Mouse (Mus musculus) embryo, embryonic 10.5 days (tissue): ENCODE measurements around the gene 1700016H13Rik.

ENCODE experiments used
- DNase-seq: peaks from one replicate; pipeline ENCODE4 v3.0.0-alpha.2; 2015; ENCODE audit warnings: low spot score

Gene 1700016H13Rik

GRCm38 (mm10) chr5:103671858-103672257 lies 16.0 kb upstream of the 1700016H13Rik start:
- DNase-seq: no peak

DNA sequence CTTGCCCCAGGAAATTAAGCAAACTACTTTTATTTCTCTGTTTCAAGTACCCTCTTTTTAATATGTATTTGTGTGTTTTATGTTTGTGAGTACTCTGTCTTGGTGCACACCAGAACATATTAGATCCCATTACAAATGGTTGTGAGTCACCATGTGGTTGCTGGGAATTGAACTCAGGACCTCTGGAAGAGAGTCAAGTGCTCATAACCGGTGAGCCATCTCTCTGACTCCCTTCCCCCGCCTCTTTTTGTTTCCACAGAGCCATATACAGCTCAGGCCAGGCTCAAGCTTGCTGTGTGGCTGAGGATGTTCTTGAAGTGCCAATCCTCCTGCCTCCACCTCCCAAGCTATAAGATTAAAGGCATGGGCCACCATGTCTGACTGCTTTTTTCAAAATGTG lies 10.1 kb upstream of the 1700016H13Rik start:
- DNase-seq: no peak

DNA sequence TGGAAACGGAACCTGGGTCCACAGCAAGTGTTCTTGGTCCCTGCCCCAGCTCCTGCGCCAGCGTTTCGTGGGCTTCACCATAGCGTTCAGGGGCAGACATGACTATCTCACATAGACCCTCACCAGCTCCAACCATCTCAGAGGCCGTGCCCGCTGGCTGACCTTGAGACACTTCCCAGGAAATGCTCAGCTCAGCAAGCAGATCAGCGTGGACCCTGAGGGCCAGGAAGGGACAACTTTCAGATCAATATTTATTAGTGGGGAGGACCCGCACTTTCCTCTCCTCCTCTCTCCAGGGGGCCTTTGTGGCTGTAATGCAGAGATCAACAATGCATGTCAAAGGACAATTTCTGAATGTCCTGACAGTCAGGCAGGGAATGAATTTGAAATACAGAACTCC lies 9.1 kb upstream of the 1700016H13Rik start:
- no peak for DNase-seq

GRCm38 (mm10) chr5:103659571-103659970 lies 3.8 kb upstream of the 1700016H13Rik start:
- DNase-seq: peak; percentile 89

- DNase-seq: peak; percentile 47
Measured at GRCm38 (mm10) chr5:103658921-103659320, 3.1 kb upstream of the 1700016H13Rik start.

- DNase-seq: no peak
Measured at GRCm38 (mm10) chr5:103654780-103655179, 1.0 kb downstream of the 1700016H13Rik start.

- DNase-seq: peak; percentile 81
Measured at GRCm38 (mm10) chr5:103654225-103654624, 1.6 kb downstream of the 1700016H13Rik start.

DNA sequence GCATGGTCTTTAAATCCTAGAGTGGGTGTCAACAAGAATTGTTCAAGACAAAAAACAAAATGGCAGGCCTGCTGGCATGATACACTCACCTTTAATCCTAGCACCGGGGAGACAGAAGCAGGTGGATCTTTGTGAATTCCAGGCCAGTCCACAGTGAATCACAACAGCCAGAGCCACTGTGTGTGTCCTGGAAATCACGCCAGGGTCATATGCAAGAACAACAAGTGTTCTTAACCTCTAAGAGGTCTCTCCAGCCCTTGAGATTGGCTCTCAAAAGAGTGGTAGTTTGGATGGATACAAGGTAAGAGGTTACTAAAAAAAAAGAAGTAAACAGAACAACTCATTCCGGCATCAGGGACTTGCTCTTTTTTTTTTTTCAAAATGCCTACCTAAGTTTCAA lies 8.5 kb downstream of the 1700016H13Rik start:
- DNase-seq: no peak

DNA sequence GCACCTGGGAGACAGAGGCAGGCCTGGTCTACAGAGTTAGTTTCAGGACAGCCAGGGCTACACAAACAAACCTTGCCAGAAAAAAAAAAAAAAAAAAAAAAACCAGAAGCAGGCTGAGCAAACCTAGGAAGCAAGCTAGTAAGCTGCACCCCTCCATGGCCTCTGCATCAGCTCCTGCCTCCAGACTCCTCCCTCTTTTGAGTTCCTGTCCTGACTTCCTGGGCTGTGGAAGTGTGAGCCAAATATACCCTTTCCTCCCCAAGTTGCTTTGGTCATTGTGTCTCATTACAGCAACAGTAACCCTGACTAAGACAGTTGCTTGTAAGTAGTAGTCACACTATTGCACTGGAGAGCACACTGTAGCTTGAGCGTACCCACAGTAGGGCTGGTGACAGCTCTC lies 11.6 kb downstream of the 1700016H13Rik start:
- DNase-seq: no peak

- DNase-seq: no peak
Measured at GRCm38 (mm10) chr5:103637162-103637561, 18.6 kb downstream of the 1700016H13Rik start.

- no peak for DNase-seq
Measured at GRCm38 (mm10) chr5:103629854-103630580, 25.8 kb downstream of the 1700016H13Rik start.

- no peak for DNase-seq
Measured at GRCm38 (mm10) chr5:103629111-103629764, 26.6 kb downstream of the 1700016H13Rik start, which contains the start of gene Slc10a6. Gene Slc10a6 (minus strand): TSS chr5:103629403.

DNA sequence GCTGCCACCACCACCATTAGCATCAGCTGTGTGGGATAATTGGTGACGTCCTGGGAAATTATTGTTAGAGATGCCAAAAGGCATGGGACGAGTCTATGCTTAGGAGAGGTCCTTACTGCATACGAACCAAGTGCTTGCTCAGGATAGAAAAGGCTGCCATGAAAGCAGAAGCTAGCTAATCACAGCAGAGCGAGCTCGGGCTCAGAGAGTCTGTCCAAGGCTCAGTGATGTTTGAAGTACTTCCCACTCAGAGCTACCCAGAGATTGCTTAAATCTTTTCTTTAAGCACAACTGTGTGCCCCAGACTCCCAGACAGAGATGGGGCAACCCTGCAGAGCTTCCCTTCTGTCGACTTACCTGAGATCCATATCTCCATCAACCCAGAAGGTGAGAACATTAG lies 27.3 kb downstream of the 1700016H13Rik start:
- no peak for DNase-seq

- no peak for DNase-seq
Measured at GRCm38 (mm10) chr5:103624831-103625230, 31.0 kb downstream of the 1700016H13Rik start.

- DNase-seq: no peak
Measured at GRCm38 (mm10) chr5:103622321-103622720, 33.5 kb downstream of the 1700016H13Rik start.

DNA sequence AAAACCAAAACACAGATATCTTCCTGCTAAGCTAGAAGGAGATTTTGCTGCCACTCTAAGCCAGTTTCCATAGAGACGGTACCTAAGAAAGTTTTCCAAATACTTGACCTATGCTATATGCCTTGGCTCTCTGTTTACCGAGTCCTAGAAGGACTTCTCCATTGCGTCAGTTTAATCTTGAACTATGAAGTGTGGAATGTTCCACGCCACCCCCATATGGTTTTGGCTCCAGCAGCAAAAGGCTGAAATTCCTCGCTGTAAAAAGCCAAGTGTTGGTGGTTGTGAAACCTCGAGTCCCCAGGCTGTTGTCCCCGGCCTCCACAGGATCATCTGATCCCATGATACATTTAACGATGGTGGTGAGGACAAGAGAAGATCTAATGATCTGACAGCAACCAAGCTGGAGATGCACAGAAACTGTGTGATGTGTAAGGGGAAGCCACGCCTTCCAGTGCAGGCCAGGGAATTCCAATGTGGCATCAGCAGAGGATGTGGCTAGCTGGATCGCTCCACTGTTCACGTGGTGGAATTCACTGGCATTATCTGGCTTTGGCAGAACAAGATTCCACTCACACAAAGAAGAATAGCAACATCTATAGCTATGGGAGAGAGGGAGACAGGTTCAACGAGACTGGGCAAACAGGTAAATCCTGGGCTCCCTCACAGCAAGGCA lies 35.4 kb downstream of the 1700016H13Rik start:
- no peak for DNase-seq

DNA sequence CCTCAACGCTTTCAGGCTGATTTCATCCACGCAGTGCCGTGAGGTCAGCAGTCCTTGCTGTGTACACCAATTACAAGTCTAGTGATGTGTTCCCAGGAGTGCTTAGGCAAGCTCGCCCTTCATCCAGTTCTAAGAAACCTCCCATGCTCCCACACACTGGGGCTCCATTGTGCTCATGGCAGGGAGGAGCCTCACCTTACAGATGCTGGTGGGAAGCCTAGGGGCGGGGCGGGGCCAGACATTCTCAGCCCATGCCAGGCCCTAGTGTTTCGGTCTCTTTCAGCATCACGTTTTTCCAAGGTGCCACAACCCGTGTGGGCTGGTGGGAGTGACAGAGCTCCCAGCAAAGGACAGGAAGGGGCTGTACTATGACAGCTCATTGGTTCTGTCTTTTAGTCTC lies 38.6 kb downstream of the 1700016H13Rik start:
- DNase-seq: no peak

- DNase-seq: no peak
Measured at GRCm38 (mm10) chr5:103614356-103614755, 41.5 kb downstream of the 1700016H13Rik start.

DNA sequence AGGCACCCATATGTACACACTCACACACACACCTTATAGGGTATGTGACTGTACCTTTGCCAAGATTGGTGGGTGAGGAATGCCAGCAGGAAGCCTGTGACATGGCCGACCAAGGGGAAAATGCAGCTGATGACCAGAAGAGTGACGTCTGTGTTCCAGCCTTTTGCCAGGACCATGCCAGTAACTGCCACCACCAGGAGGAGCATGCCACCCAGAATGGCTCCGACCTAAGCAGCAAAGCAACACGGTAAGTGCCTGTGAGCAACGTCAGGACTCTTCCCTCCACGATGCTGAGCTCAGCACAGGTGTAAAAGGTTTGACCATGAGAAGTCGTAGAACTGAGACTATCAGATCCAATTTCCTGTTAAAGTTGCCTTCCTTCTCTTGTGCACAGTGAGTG lies 43.5 kb downstream of the 1700016H13Rik start:
- DNase-seq: no peak

GRCm38 (mm10) chr5:103610856-103611472 lies 44.8 kb downstream of the 1700016H13Rik start:
- no peak for DNase-seq

GRCm38 (mm10) chr5:103610148-103610547 lies 45.7 kb downstream of the 1700016H13Rik start:
- DNase-seq: no peak

- no peak for DNase-seq
Measured at GRCm38 (mm10) chr5:103605707-103606106, 50.1 kb downstream of the 1700016H13Rik start.
